Mouse (Mus musculus) regulatory T cell (primary cell): Measurements from ENCODE around the gene Gm37240.

Experiments
- in situ Hi-C: fragments of 300-600 bp; cut with MboI, MseI; formaldehyde crosslinking; loops from one replicate; pipeline ENCODE4 v1.15.1; 2025; ENCODE audit warnings: high pct_unique_total_duplicates

Gene Gm37240

GRCm38 (mm10) chr3:85683618-85684017 lies 203.7 kb downstream of the Gm37240 start:
- in situ Hi-C loops: no loop called here

GRCm38 (mm10) chr3:85681136-85681535 lies 206.2 kb downstream of the Gm37240 start:
- in situ Hi-C loops: no loop called here

- in situ Hi-C loops: no loop called here
These were observed 207.4 kb downstream of the Gm37240 start for GRCm38 (mm10) chr3:85679960-85680359.

- in situ Hi-C loops: no loop called here
These were observed 207.9 kb downstream of the Gm37240 start for GRCm38 (mm10) chr3:85679312-85679933.

GRCm38 (mm10) chr3:85677952-85678351 lies 209.4 kb downstream of the Gm37240 start:
- in situ Hi-C loops: no loop called here

GRCm38 (mm10) chr3:85677133-85677532 lies 210.2 kb downstream of the Gm37240 start:
- in situ Hi-C loops: no loop called here

DNA sequence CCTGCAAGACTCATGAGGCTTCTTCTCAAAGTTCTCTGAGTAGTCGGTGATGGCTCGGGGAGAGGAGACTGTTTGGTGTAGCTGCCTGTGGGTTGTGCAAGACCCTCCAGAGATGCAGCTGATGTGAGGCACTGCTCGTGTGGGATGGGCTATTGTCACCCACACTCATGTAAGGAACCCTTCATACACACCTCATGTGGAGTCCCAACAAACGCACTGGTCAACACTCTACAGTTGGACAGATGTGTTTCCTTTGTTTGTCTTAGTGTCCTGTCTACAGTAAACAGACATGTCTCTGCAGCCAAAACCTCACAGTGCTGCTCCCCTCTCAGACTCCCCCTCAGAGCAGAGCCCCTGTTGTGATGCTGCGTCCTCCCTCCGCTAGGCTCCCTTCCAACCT lies 217.5 kb downstream of the Gm37240 start:
- in situ Hi-C loops: no loop called here

DNA sequence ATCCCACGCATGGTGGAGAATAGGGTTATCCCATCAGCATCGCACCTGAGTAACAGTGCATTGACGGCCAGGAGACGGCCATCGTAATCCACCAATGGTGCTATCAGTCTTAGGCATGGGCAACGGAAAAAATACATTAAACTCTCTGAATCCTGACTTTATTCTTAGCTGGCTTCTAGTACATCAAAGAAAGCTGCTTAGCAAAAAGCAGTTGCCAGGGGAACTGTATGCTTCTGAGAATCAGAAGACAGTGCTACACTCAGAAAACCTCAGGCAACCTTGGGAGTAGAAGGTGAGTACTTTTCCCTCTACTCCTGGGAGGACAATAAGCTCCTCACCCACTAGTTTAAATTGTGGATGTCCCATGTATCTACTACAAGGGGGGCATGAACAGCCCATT lies 219.6 kb downstream of the Gm37240 start:
- in situ Hi-C loops: no loop called here

- in situ Hi-C loops: no loop called here
These were observed 220.6 kb downstream of the Gm37240 start for GRCm38 (mm10) chr3:85666736-85667135.

GRCm38 (mm10) chr3:85666166-85666565 lies 221.2 kb downstream of the Gm37240 start:
- in situ Hi-C loops: no loop called here

DNA sequence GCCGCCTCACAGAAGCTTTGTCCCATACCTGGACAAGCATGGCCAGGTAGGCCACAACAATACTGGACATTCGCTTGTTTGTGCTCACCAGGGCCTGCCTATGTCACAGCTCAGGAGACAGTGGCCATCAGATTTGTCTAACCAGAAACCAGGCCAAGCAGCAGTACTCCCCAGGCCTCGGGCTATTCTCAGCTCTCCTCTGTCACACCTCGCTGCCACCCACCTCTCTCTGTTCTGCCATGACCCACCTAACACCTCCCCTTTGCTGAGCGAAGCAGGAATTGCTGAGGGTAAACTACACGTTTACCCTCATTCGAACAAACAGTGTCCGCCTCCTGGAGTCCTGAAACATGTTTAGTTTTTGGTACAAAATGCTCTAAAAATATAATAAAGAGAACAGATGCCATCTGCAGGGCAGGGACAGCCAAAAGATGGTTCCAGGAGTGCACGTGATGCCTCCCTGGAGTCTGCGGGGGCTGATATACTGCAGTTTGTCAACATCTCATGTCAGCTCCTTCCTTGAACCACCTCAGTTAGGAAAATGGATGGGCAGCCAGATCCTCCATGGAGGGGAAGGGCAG lies 222.6 kb downstream of the Gm37240 start:
- in situ Hi-C loops: no loop called here

- in situ Hi-C loops: no loop called here
These were observed 223.5 kb downstream of the Gm37240 start for GRCm38 (mm10) chr3:85663826-85664225.

DNA sequence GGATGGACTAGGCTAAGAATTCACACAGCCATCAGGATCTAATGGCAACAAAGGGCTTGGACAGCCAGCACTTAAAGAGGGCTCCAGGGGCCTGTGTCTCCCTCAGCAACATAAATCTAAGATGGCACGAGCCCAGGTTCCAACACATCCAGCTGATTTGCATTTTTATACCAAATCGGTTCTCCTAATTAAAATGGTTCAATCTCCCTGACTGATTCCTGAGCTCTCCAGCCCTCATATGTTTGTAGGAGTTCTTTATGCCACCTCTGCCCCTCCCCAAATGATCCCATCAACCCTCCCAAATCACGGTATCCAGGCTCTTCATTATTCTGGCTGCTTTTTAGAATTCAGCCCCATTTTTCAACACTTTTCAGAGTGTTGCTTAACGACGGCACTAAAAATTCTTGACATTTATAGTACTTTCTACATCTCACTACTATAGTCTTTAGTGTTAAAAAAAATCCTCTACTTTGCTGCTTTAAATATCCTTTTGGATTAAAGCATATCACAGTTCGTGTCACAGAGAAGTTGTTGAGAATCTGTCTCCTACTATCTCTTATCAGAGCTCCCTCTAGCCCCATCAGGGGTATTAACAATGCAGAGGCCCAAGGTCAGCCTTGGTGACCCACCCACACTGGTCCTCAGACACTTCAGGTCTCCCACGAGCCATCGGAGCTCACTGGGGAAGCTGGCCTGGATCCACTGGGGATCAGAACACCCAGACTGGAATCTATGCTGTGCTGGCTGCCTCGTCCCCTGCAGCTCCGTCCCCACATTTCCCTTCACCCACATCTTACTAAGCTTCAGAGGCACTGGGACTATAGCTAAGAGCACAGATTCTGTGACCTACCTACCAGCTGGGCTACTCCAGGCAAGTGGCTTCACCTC lies 225.1 kb downstream of the Gm37240 start:
- in situ Hi-C loops: no loop called here

DNA sequence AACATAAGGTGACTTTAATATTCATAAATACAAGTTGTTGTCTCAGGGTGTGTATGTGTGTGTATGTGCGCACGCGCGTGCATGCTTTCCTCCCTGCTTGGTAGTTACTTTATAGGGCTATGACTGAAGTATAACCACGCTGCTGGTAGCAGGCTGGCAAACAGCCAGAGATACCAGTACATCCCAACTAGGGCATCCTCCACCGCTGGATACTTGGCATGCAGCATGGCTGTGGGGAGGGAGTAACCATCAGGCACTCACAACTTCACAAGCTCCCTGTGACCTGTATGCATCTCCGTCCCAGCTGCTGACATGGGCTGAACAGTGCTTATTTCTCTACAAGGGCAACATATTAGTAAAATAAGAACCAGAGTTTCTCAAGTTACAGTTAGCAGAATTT lies 227.6 kb downstream of the Gm37240 start:
- in situ Hi-C loops: no loop called here

- in situ Hi-C loops: no loop called here
These were observed 231.8 kb downstream of the Gm37240 start for GRCm38 (mm10) chr3:85655538-85655937.

GRCm38 (mm10) chr3:85652727-85653665 lies 234.3 kb downstream of the Gm37240 start:
- in situ Hi-C loops: no loop called here

DNA sequence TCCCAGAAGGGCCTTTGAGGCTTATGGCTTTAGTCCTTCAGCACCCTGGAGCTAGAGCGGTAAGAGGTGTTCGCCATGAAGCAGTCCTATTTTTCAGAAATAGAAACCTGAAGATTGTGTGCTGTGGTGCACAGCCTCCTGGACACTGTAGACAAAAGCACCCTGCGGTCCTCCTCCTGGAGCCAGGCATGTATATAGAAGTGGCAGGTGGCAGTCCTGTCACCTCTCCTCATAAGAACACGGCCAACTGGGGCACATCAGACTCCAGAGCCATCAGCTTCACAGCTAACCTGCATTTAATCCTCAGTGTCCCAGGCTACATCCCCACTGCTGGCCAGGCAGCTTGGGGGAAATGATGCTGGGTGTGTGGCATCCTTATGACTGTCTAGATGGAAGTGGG lies 238.1 kb downstream of the Gm37240 start:
- in situ Hi-C loops: no loop called here

- in situ Hi-C loops: no loop called here
These were observed 241.8 kb downstream of the Gm37240 start for GRCm38 (mm10) chr3:85645517-85646004.

- in situ Hi-C loops: no loop called here
These were observed 242.5 kb downstream of the Gm37240 start for GRCm38 (mm10) chr3:85644814-85645213.

DNA sequence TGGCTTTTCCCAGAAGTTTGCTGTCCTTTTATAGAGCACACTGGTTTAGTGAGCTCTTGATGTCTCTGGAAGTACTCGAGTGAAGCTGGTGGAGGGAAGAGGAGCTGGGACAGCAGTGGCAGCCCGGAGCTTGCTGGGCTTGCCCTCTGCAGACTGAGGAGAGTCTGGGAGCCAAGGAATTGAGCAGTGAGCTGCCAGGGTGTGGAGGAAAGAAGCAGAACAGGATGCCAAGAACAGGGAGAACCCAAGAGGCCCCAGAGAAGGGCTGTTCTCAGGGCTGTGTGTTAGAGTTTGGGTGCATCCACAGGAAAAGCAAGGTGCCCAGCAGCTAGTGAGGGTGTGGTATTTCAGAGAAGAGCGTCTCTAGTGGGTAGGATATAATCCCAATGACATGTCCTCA lies 245.6 kb downstream of the Gm37240 start:
- in situ Hi-C loops: no loop called here

DNA sequence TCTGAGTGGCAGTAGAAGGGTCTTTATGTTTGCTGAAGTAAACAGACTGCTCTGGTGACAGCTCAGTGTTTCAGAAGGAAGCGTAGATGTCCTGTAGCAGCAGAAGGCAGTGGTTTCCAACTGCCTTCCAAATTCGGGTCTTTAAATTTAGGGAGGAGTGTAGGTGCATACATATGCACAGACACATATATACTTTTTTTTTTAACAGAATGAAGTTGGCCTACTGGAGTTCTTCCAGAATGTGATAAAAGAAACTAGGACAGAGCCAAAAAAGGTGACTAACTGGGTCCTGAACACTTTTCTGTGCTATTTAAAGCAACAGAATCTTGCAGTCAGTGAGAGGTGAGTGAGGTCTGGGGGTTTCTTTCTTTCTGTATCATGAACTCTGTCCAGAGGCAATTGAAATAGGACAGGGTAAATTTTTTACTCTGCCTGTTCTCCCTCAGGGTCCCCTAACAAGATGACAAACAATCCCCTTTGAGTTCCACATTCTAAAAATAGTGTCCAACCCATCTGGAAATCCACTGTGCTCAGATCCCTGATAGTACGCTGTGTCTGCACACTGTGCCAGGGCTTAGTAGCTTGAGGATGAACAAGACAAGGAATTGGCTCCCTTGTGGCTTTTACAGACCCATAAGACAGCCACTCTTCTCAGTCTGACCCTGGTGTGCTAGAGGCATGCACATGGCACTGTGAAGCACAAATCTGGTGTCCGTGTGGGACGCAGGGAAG lies 250.4 kb downstream of the Gm37240 start:
- in situ Hi-C loops: no loop called here
